Mouse (Mus musculus): ENCODE data around the gene Lgals2. TPM values are rescaled to one million over a fixed set of nuclear protein-coding genes. Genes with fewer than 3 reads are reported as not detected.

Gene Lgals2
- 6.9 and 11.4 TPM in 2 replicates for polyA plus RNA-seq (2014; fragmentation: Nextera tagmentation; extraction: Ambion mirVana)

DNA sequence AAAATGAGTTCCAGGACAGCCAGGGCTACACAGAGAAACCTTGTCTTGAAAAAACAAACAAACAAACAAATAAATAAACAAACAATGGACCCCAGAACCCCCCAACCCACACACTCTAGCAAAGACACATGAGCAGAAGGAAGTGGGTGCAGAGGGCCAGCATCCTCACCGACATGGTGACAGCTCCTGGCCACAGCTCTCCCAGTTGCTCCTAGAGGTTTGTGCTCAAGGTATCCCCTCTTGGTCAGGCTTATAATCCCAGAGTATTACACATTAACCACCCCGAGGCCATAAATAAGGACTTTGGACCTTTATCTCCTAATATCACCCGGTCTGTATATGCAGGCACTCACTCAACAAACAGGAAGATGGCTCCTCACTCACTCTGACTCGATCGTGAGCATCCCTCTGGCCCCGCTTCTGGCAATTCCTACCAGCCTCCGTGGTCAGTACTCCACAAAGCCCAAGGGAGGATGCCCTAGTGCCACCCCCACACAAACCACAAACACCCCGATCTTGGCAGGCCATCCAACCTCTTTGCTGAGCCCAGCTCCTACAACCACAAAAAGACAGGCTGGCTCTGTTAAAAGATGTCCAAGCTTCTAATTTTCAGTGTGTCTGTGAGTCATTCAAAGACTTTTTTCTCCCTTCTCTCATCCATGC is at the start of gene Lgals2:
Lgals2 (minus strand) TSS at position 227 of the 663 bp plus-strand sequence.
- Histone ChIP-seq H3K4me1 (replicated peaks; ENCODE audit: control insufficient read depth, insufficient read depth, low read length) (peaks cover 16% of the 10 kb centered on the region), H3K27ac (ENCODE audit: low read depth, low read length) (no peak within 1 kb of the TSS), H3K36me3 (ENCODE audit: control insufficient read depth, insufficient read depth, low read length) (no peaks in the 10 kb centered on the region), H3K4me3 (ENCODE audit: low read depth, low read length) (no peak within 1 kb of the TSS), H3K27me3 (replicated peaks; ENCODE audit: control insufficient read depth, insufficient read depth, low read length) (no peaks in the 10 kb centered on the region), H3K9me3 (ENCODE audit: control insufficient read depth, low read length) (no peaks in the 10 kb centered on the region), H3K9ac (ENCODE audit: low read depth, low read length) (no peak within 1 kb of the TSS), H3K4me2 (no peak within 1 kb of the TSS)
- ATAC-seq (replicated peaks; ENCODE audit: low FRiP score) (no peak), DNase-seq (ENCODE audit: low spot score) (no peak)
- 47% methylated on average over 8 of the region's 8 CpGs for WGBS

DNA sequence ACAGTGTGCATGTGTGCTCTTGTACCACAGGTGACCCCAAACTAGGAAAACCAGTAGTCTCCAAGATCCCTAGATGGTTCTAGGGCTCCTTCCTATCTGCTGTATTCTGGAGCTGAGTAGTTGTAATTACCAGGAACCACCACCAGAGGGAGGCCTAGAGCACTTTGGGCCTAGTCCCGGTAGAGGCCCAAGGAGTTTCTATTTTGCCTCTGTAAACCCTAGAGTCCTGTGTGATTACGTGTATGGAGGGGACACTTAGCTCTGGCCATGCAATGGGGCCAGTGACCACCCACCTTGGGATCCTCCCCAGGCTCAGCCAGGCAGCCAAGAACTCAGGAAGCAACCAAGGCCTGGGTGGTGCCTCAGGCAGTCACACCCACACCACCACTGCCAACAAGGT is 47.9 kb upstream of the Lgals2 start:
- Histone ChIP-seq H3K4me3 (ENCODE audit: low read depth, low read length) (no peak overlapping the region), H3K4me1 (replicated peaks; ENCODE audit: control insufficient read depth, insufficient read depth, low read length) (peaks cover 24% of the 10 kb centered on the region), H3K27ac (ENCODE audit: low read depth, low read length) (no peak overlapping the region), H3K36me3 (ENCODE audit: control insufficient read depth, insufficient read depth, low read length) (peaks cover 37% of the 10 kb centered on the region), H3K27me3 (replicated peaks; ENCODE audit: control insufficient read depth, insufficient read depth, low read length) (no peaks in the 10 kb centered on the region), H3K4me2 (peak overlapping the region; percentile 31; the same call in 1 of the 2 replicates), H3K9ac (ENCODE audit: low read depth, low read length) (no peak overlapping the region), H3K9me3 (ENCODE audit: control insufficient read depth, low read length) (no peaks in the 10 kb centered on the region)
- peak; percentile 78 for DNase-seq (ENCODE audit: low spot score)
- 11% methylated on average over 2 of the region's 2 CpGs for WGBS
- ATAC-seq (replicated peaks; ENCODE audit: low FRiP score): no peak; the same call in 1 of the 2 replicates

DNA sequence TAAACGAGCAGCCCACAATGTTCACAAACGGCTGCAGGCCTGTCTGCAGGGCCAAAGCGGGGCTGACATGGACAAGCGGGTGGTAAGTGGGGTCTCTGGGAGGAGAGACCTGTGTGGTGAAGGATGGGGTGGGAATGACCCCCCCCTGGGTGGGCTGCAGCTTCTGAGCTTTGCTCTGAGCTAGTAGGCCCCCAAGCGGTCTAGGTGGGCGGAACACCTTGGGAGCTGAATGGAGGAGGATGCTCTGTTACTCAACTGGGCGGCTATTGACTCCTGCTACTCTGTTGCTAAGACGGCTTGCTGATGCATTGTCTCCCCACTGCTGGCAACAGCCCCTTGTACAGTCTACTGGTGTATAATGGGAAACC is 46.1 kb upstream of the Lgals2 start:
- peaks cover 26% of the 10 kb centered on the region for H3K36me3 ChIP-seq (ENCODE audit: control insufficient read depth, insufficient read depth, low read length)
- H3K4me3 ChIP-seq (ENCODE audit: low read depth, low read length): peak overlapping the region; percentile 65
- DNase-seq (ENCODE audit: low spot score) (no peak), ATAC-seq (replicated peaks; ENCODE audit: low FRiP score) (no peak)
- H3K27ac ChIP-seq (ENCODE audit: low read depth, low read length): peak overlapping the region; percentile 94; the same call in 1 of the 2 replicates
- H3K9me3 ChIP-seq (ENCODE audit: control insufficient read depth, low read length): no peaks in the 10 kb centered on the region
- no peaks in the 10 kb centered on the region for H3K27me3 ChIP-seq (replicated peaks; ENCODE audit: control insufficient read depth, insufficient read depth, low read length)
- peak overlapping the region; percentile 83 for H3K9ac ChIP-seq (ENCODE audit: low read depth, low read length)
- H3K4me1 ChIP-seq (replicated peaks; ENCODE audit: control insufficient read depth, insufficient read depth, low read length): peaks cover 41% of the 10 kb centered on the region
- WGBS: 57% methylated on average over 8 of the region's 8 CpGs
- peak overlapping the region; percentile 96 for H3K4me2 ChIP-seq

DNA sequence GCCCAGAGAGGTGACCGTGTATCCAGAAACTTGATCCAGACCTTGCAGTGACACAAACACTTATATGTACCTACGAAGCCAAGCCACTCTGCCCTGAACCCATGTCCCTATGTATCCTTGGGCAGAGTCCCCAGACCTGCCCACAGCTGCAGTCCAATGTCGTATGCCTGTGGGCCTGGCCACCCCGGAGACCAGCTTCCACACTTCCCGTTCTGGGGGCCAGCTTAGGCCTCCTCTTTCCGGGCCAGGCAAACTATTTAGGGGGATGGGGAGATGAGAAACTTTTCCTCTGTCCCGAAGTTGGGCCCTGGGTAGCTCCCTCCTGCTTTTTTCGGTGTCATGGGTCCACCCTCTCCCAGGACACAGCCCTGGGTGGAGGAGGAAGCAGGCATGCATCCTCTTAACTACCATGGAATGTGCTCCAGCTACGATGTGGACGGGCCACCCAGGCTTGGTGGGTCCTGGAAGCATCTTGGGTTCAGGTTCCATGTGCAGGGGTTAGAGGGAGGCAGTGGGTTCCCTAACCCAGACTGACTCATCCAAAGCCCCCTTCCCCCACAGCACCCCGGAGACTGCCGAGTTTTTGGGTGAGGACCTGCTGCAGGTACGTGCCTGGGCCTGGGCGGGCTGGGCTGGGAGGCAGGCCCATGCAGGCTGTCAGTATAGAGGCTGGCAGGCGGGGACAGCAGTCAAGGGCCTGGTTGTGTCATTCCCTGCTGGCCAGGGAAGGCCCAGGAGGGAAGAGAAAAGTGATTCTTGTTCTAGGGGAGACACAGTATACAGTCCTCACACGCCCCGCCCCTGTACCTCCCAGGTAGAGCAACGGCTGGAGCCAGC is 45.5 kb upstream of the Lgals2 start:
- Histone ChIP-seq H3K9ac (ENCODE audit: low read depth, low read length) (peak overlapping the region; percentile 83), H3K4me1 (replicated peaks; ENCODE audit: control insufficient read depth, insufficient read depth, low read length) (peaks cover 47% of the 10 kb centered on the region), H3K4me2 (peak overlapping the region; percentile 96), H3K27me3 (replicated peaks; ENCODE audit: control insufficient read depth, insufficient read depth, low read length) (no peaks in the 10 kb centered on the region), H3K36me3 (ENCODE audit: control insufficient read depth, insufficient read depth, low read length) (peaks cover 22% of the 10 kb centered on the region), H3K9me3 (ENCODE audit: control insufficient read depth, low read length) (no peaks in the 10 kb centered on the region), H3K27ac (ENCODE audit: low read depth, low read length) (peak overlapping the region; percentile 94; the same call in 1 of the 2 replicates), H3K4me3 (ENCODE audit: low read depth, low read length) (peak overlapping the region; percentile 65)
- WGBS: 16% methylated on average over 18 of the region's 18 CpGs
- no peak for ATAC-seq (replicated peaks; ENCODE audit: low FRiP score)
- no peak for DNase-seq (ENCODE audit: low spot score)

DNA sequence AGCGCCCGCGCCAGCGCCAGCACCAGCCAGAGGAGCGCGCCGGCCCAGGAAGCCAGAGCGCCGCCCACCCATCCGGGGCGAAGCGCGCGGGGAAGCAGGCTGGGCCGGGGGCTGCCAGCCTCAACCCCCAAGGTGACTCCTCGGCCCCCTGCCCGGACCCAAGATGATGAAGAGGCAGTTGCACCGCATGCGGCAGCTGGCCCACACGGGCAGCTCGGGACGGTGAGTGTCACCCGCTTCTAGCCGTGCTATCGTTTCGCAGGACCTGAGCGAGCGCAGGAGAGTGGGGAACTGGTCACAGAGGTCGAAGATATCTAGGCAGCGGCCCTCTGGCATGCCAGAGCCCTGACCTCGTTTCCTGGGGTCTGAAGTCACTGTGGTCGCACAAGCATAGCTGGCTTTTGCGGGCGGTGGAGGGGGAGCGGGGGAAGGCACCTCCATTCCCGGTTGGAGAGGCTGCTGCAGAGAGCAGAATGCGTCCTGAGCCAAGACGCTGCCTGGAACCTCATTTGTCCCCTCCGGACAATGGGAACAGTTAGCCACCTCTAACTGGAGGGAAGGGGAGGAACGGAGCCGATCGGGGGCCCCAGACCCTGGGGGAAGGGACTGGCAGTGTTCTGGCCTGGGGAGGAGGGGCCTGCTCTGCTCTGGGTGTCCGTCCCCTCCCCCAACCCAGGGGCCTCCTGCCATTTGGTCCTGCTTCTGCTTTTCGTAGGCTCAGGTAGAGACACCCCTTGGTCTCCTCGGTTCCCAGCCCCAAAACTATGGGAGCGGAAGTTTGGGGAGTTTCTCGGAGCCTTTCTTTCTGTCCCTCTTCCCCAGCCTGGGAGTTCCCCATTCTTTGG is 44.6 kb upstream of the Lgals2 start, which contains the start of gene Sh3bp1:
Sh3bp1 (plus strand) TSS at position 29 of the 845 bp plus-strand sequence.
- Histone ChIP-seq H3K4me3 (ENCODE audit: low read depth, low read length) (peak within 1 kb of the TSS; percentile 65), H3K27me3 (replicated peaks; ENCODE audit: control insufficient read depth, insufficient read depth, low read length) (no peaks in the 10 kb centered on the region), H3K27ac (ENCODE audit: low read depth, low read length) (peak within 1 kb of the TSS; percentile 94), H3K4me1 (replicated peaks; ENCODE audit: control insufficient read depth, insufficient read depth, low read length) (peaks cover 56% of the 10 kb centered on the region), H3K9me3 (ENCODE audit: control insufficient read depth, low read length) (no peaks in the 10 kb centered on the region), H3K4me2 (peak within 1 kb of the TSS; percentile 96), H3K36me3 (ENCODE audit: control insufficient read depth, insufficient read depth, low read length) (peaks cover 16% of the 10 kb centered on the region), H3K9ac (ENCODE audit: low read depth, low read length) (peak within 1 kb of the TSS; percentile 83)
- peak; percentile 87 for DNase-seq (ENCODE audit: low spot score)
- ATAC-seq (replicated peaks; ENCODE audit: low FRiP score): peak; percentile 67
- under 1% methylated on average over 47 of the region's 47 CpGs for WGBS

DNA sequence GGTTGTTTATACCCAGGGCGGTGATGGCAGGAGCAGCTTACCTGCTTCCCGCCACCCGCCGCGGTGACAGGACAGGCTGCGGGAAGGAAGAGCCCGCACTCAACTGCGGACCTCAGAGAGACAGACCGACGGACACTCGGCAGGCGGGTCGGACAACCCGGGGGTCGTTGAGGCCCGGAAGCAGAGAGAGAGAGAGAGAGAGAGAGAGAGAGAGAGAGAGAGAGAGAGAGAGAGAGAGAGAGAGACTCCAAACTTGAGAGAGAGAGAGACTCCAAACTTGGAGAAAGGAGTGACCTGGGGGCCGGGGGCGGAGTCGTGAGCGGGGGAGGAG is 44.0 kb upstream of the Lgals2 start, which contains the start of gene Gm49510:
Gm49510 (plus strand) TSS at position 259 of the 331 bp plus-strand sequence.
- no peaks in the 10 kb centered on the region for H3K9me3 ChIP-seq (ENCODE audit: control insufficient read depth, low read length)
- DNase-seq (ENCODE audit: low spot score): no peak

DNA sequence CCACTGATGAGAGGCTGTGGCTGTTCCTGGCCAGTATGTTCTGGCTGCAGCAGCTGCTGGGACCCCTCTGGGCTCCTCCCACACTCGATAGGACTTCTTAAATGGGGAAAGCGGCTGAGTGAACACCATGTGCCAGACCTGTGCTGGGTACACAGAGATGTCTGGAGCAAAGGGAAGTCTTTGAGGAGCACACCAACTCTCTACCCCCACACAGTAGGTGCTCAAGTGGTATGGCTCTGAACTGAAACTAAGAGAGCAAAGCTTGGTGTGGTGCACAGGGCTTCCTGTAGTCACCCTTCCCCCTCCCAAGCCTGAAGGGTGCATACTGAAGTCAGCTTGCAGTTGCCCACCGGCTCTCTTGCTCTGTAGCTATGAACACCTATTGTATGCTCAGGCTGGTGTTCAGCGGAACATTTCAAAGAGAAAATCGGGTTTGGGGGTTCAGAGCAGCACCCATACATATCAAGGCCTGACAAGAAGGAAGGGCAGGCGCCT is 43.2 kb upstream of the Lgals2 start:
- WGBS: 35% methylated on average over 6 of the region's 6 CpGs
- Histone ChIP-seq H3K27ac (ENCODE audit: low read depth, low read length) (peak overlapping the region; percentile 94), H3K4me2 (peak overlapping the region; percentile 96), H3K27me3 (replicated peaks; ENCODE audit: control insufficient read depth, insufficient read depth, low read length) (no peaks in the 10 kb centered on the region), H3K9me3 (ENCODE audit: control insufficient read depth, low read length) (no peaks in the 10 kb centered on the region), H3K4me1 (replicated peaks; ENCODE audit: control insufficient read depth, insufficient read depth, low read length) (peaks cover 69% of the 10 kb centered on the region), H3K36me3 (ENCODE audit: control insufficient read depth, insufficient read depth, low read length) (peaks cover 7% of the 10 kb centered on the region), H3K4me3 (ENCODE audit: low read depth, low read length) (peak overlapping the region; percentile 65), H3K9ac (ENCODE audit: low read depth, low read length) (peak overlapping the region; percentile 83)
- ATAC-seq (replicated peaks; ENCODE audit: low FRiP score) (no peak), DNase-seq (ENCODE audit: low spot score) (no peak)

More for the DNA sequence above, 44.0 kb upstream of the Lgals2 start, which contains the start of gene Gm49510:
- Histone ChIP-seq H3K4me1 (replicated peaks; ENCODE audit: control insufficient read depth, insufficient read depth, low read length) (peaks cover 62% of the 10 kb centered on the region), H3K27ac (ENCODE audit: low read depth, low read length) (peak within 1 kb of the TSS; percentile 94), H3K36me3 (ENCODE audit: control insufficient read depth, insufficient read depth, low read length) (peaks cover 13% of the 10 kb centered on the region), H3K27me3 (replicated peaks; ENCODE audit: control insufficient read depth, insufficient read depth, low read length) (no peaks in the 10 kb centered on the region), H3K9ac (ENCODE audit: low read depth, low read length) (peak within 1 kb of the TSS; percentile 83), H3K4me2 (peak within 1 kb of the TSS; percentile 96), H3K4me3 (ENCODE audit: low read depth, low read length) (peak within 1 kb of the TSS; percentile 65)
- no peak for ATAC-seq (replicated peaks; ENCODE audit: low FRiP score)
- WGBS: 2% methylated on average over 16 of the region's 20 CpGs

DNA sequence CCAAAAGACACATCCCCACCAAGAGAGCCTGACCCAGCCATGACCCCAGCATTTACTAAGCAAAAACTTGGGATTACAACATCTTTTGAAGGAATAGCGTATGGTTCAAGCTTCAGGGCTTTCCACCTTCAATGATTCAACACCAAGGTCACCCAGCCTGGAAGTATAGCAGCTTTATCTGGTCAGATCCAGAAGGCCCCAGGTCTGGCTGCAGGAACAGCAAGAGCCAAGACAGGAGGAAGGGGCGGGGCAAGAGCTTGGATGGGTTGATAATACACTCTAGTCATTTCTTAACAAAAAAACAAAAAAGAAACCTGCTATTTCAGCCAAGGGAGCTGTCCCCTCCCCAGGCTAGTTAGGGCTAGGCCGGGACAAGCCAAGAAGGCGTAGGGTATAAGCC is 42.2 kb upstream of the Lgals2 start:
- H3K27me3 ChIP-seq (replicated peaks; ENCODE audit: control insufficient read depth, insufficient read depth, low read length): no peaks in the 10 kb centered on the region
- no peak for DNase-seq (ENCODE audit: low spot score)
- no peaks in the 10 kb centered on the region for H3K9me3 ChIP-seq (ENCODE audit: control insufficient read depth, low read length)
- peak overlapping the region; percentile 45; the same call in 1 of the 2 replicates for H3K9ac ChIP-seq (ENCODE audit: low read depth, low read length)
- H3K27ac ChIP-seq (ENCODE audit: low read depth, low read length): peak overlapping the region; percentile 94
- H3K4me3 ChIP-seq (ENCODE audit: low read depth, low read length): peak overlapping the region; percentile 31
- H3K36me3 ChIP-seq (ENCODE audit: control insufficient read depth, insufficient read depth, low read length): peaks cover 5% of the 10 kb centered on the region; the same call in 1 of the 2 replicates
- H3K4me1 ChIP-seq (replicated peaks; ENCODE audit: control insufficient read depth, insufficient read depth, low read length): peaks cover 77% of the 10 kb centered on the region
- peak overlapping the region; percentile 96 for H3K4me2 ChIP-seq
- WGBS: 57% methylated on average over 4 of the region's 4 CpGs
- ATAC-seq (replicated peaks; ENCODE audit: low FRiP score): no peak; the same call in 1 of the 2 replicates
